Mouse (Mus musculus) lung, postnatal 25 days (tissue): ENCODE results near the gene Gm16253.

Experiments used
- DNase-seq: peaks from one replicate; pipeline ENCODE4 v3.0.0; 2022; ENCODE audit warnings: low spot score

Gene Gm16253

GRCm38 (mm10) chr3:96576690-96577541 lies at the start of gene Gm16253:
Gene Gm16253 (plus strand): TSS chr3:96576984.
- DNase-seq, result peak; percentile 97

GRCm38 (mm10) chr3:96528506-96528905 lies 48.3 kb upstream of the Gm16253 start:
- DNase-seq, result no peak

GRCm38 (mm10) chr3:96532050-96532449 lies 44.7 kb upstream of the Gm16253 start:
- DNase-seq, result no peak

- no peak for DNase-seq
Measured at GRCm38 (mm10) chr3:96534300-96534699, 42.5 kb upstream of the Gm16253 start.

- DNase-seq, result no peak
Measured at GRCm38 (mm10) chr3:96539316-96539715, 37.5 kb upstream of the Gm16253 start.

GRCm38 (mm10) chr3:96540740-96541139 lies 36.0 kb upstream of the Gm16253 start:
- DNase-seq, result no peak

- no peak for DNase-seq
Measured at GRCm38 (mm10) chr3:96541328-96542078, 35.3 kb upstream of the Gm16253 start.

- no peak for DNase-seq
Measured at GRCm38 (mm10) chr3:96542554-96542953, 34.2 kb upstream of the Gm16253 start.

- DNase-seq, result no peak
Measured at GRCm38 (mm10) chr3:96543345-96543744, 33.4 kb upstream of the Gm16253 start.

GRCm38 (mm10) chr3:96545565-96545964 lies 31.2 kb upstream of the Gm16253 start:
- no peak for DNase-seq

- DNase-seq, result no peak
Measured at GRCm38 (mm10) chr3:96546880-96547279, 29.9 kb upstream of the Gm16253 start.

GRCm38 (mm10) chr3:96547389-96547960 lies 29.3 kb upstream of the Gm16253 start:
- peak; percentile 81 for DNase-seq

- DNase-seq, result no peak
Measured at GRCm38 (mm10) chr3:96548824-96549223, 28.0 kb upstream of the Gm16253 start.

GRCm38 (mm10) chr3:96549346-96549745 lies 27.4 kb upstream of the Gm16253 start:
- no peak for DNase-seq

GRCm38 (mm10) chr3:96551203-96551602 lies 25.6 kb upstream of the Gm16253 start:
- DNase-seq, result peak; percentile 88

GRCm38 (mm10) chr3:96551890-96552289 lies 24.9 kb upstream of the Gm16253 start:
- DNase-seq, result no peak

GRCm38 (mm10) chr3:96553601-96554000 lies 23.2 kb upstream of the Gm16253 start:
- DNase-seq, result no peak

GRCm38 (mm10) chr3:96554251-96554650 lies 22.5 kb upstream of the Gm16253 start:
- no peak for DNase-seq

GRCm38 (mm10) chr3:96555041-96555596 lies 21.7 kb upstream of the Gm16253 start:
- peak; percentile 94 for DNase-seq

GRCm38 (mm10) chr3:96555999-96556614 lies 20.7 kb upstream of the Gm16253 start:
- no peak for DNase-seq

- DNase-seq, result peak; percentile 83
Measured at GRCm38 (mm10) chr3:96556651-96557635, 19.8 kb upstream of the Gm16253 start.
